Mouse (Mus musculus): ENCODE measurements at regions not wholly inside any gene's neighbourhood (a gene's known extent, or its start where the extent isn't known, plus 50 kb on each side); places are given as distances from the start of the nearest gene placed in this dataset.

GRCm38 (mm10) chr16:29758246-29758645 is 179.1 kb downstream of the Opa1 start:
- TF ChIP-seq POLR2A (IDR thresholded peaks at IDR 0.05; ENCODE audit: low read depth, low read length) = no peak
- TF ChIP-seq CTCF (conservative IDR thresholded peaks at IDR 0.05; ENCODE audit: insufficient read depth, insufficient read length, low read depth, low read length) = no peak

Data from kidney, adult 2 months (tissue).